Mouse (Mus musculus) spleen, adult 2 months (tissue): ENCODE results near the gene Stx6. TPM values are rescaled to one million over a fixed set of nuclear protein-coding genes. Genes with fewer than 3 reads are reported as not detected.

Experiments
- DNase-seq, 2 experiments: peaks; one replicate each; pipeline versions ENCODE4 v3.0.0 to v3.0.0-alpha.2; 2012 to 2021; ENCODE audit warnings: low spot score in 2 of 2, low read depth in 1 of 2
- H3K27ac ChIP-seq: fragments of 200-500 bp; 2 replicates; pipeline ENCODE4 v1.5.1; 2012; ENCODE audit warnings: low read length, inconsistent platforms; ENCODE audit not compliant: insufficient read depth
- H3K27me3 ChIP-seq: fragments of 200-500 bp; 2 replicates; pipeline ENCODE4 v1.6.1; 2012; ENCODE audit warnings: mild to moderate bottlenecking, moderate library complexity, low read length, inconsistent platforms; ENCODE audit not compliant: control insufficient read depth, insufficient read depth
- H3K36me3 ChIP-seq: fragments of 200-500 bp; 2 replicates; pipeline ENCODE4 v1.6.1; 2012; ENCODE audit warnings: mild to moderate bottlenecking, low read length, inconsistent platforms; ENCODE audit not compliant: control insufficient read depth, insufficient read depth
- H3K4me1 ChIP-seq: fragments of 200-500 bp; 2 replicates; pipeline ENCODE4 v1.6.1; 2011; ENCODE audit warnings: inconsistent platforms; ENCODE audit not compliant: control insufficient read depth, insufficient read depth, insufficient read length
- H3K4me3 ChIP-seq: fragments of 200-500 bp; 2 replicates; pipeline ENCODE4 v1.5.1; 2011; ENCODE audit warnings: mild to moderate bottlenecking, inconsistent platforms; ENCODE audit not compliant: insufficient read depth, insufficient read length; ENCODE audit errors: extremely low read depth
- CTCF ChIP-seq: fragments of 200-500 bp; IDR thresholded peaks from 2 replicates; pipeline ENCODE4 v1.5.1; 2011; ENCODE audit warnings: mild to moderate bottlenecking, inconsistent platforms; ENCODE audit not compliant: insufficient read depth, insufficient read length, insufficient replicate concordance; ENCODE audit errors: extremely low read depth
- POLR2A ChIP-seq: fragments of 200-500 bp; IDR thresholded peaks from 2 replicates; pipeline ENCODE4 v1.6.1; 2011; ENCODE audit warnings: low read depth, low read length, inconsistent platforms
- WGBS: fragments of 180-500 bp; shearing (Covaris S2); methylation state at CpG from one replicate; pipeline ENCODE4 v1.1.7; 2018; 5-methylcytosine and 5-hydroxymethylcytosine counted together
- polyA plus RNA-seq: library from polyadenylated mRNA; depleted of rRNA; stranded (reverse); fragments of >200 nt; gene quantifications from 2 replicates; pipeline ENCODE4 v1.2.3, GENCODE M21; 2012

Stx6 gene
- polyA plus RNA-seq, 1 experiment, result 35.0 TPM

- H3K4me1 ChIP-seq, result no peaks in the 10 kb centered on the region; the same call in 1 of the 2 replicates
- 87% methylated on average over 12 of the region's 12 CpGs for WGBS
- H3K27me3 ChIP-seq, result no peaks in the 10 kb centered on the region
- H3K4me3 ChIP-seq, result no peak overlapping the region
- no peaks in the 10 kb centered on the region for H3K36me3 ChIP-seq
- DNase-seq, result no peak
- TF ChIP-seq POLR2A, result no peak
- TF ChIP-seq CTCF, result no peak
- H3K27ac ChIP-seq, result no peak overlapping the region
Measured at GRCm38 (mm10) chr1:155232385-155232784, 73.9 kb downstream of the Stx6 start.

- DNase-seq, result no peak
- Histone ChIP-seq H3K27me3 (no peaks in the 10 kb centered on the region), H3K4me1 (no peaks in the 10 kb centered on the region; the same call in 1 of the 2 replicates), H3K27ac (no peak overlapping the region), H3K4me3 (no peak overlapping the region), H3K36me3 (no peaks in the 10 kb centered on the region)
- 67% methylated on average over 6 of the region's 6 CpGs for WGBS
- TF ChIP-seq POLR2A (no peak), CTCF (no peak)
Measured at GRCm38 (mm10) chr1:155232786-155233185, 74.3 kb downstream of the Stx6 start.

GRCm38 (mm10) chr1:155233378-155233777, 74.9 kb downstream of the Stx6 start:
- no peak overlapping the region for H3K4me3 ChIP-seq
- 44% methylated on average over 9 of the region's 9 CpGs for WGBS

GRCm38 (mm10) chr1:155233931-155234607, 75.6 kb downstream of the Stx6 start:
- 14% methylated on average over 14 of the region's 14 CpGs for WGBS
- H3K4me1 ChIP-seq, result no peaks in the 10 kb centered on the region; the same call in 1 of the 2 replicates
- no peaks in the 10 kb centered on the region for H3K36me3 ChIP-seq
- TF ChIP-seq CTCF (no peak), POLR2A (no peak)
- DNase-seq, result no peak
- H3K27me3 ChIP-seq, result no peaks in the 10 kb centered on the region
- no peak overlapping the region for H3K4me3 ChIP-seq
- no peak overlapping the region for H3K27ac ChIP-seq

More at GRCm38 (mm10) chr1:155233378-155233777, 74.9 kb downstream of the Stx6 start:
- Histone ChIP-seq H3K36me3 (no peaks in the 10 kb centered on the region), H3K4me1 (no peaks in the 10 kb centered on the region; the same call in 1 of the 2 replicates), H3K27ac (no peak overlapping the region), H3K27me3 (no peaks in the 10 kb centered on the region)
- no peak for DNase-seq
- TF ChIP-seq POLR2A (no peak), CTCF (no peak)

- TF ChIP-seq CTCF (no peak), POLR2A (no peak)
- H3K27me3 ChIP-seq, result no peaks in the 10 kb centered on the region
- DNase-seq, result no peak
- WGBS, result 83% methylated on average over 2 of the region's 2 CpGs
- H3K27ac ChIP-seq, result no peak overlapping the region
- no peaks in the 10 kb centered on the region; the same call in 1 of the 2 replicates for H3K4me1 ChIP-seq
- no peak overlapping the region for H3K4me3 ChIP-seq
- H3K36me3 ChIP-seq, result no peaks in the 10 kb centered on the region
Measured at GRCm38 (mm10) chr1:155235641-155236040, 77.1 kb downstream of the Stx6 start.

GRCm38 (mm10) chr1:155236306-155237024, 78.0 kb downstream of the Stx6 start:
- no peak for TF ChIP-seq POLR2A
- TF ChIP-seq CTCF, result no peak
- no peak for DNase-seq
- 84% methylated on average over 13 of the region's 13 CpGs for WGBS
- Histone ChIP-seq H3K27ac (no peak overlapping the region), H3K4me1 (no peaks in the 10 kb centered on the region; the same call in 1 of the 2 replicates), H3K36me3 (no peaks in the 10 kb centered on the region), H3K4me3 (no peak overlapping the region), H3K27me3 (no peaks in the 10 kb centered on the region)

GRCm38 (mm10) chr1:155237390-155237789, 78.9 kb downstream of the Stx6 start:
- H3K27me3 ChIP-seq, result no peaks in the 10 kb centered on the region
- no peaks in the 10 kb centered on the region; the same call in 1 of the 2 replicates for H3K4me1 ChIP-seq
- TF ChIP-seq CTCF (no peak), POLR2A (no peak)
- no peak overlapping the region for H3K4me3 ChIP-seq
- no peak overlapping the region for H3K27ac ChIP-seq
- DNase-seq, result no peak
- WGBS, result 86% methylated on average over 11 of the region's 11 CpGs
- no peaks in the 10 kb centered on the region for H3K36me3 ChIP-seq
